Mouse (Mus musculus): ENCODE results near the gene Slc35c1. TPM values are rescaled to one million over a fixed set of nuclear protein-coding genes. Genes with fewer than 3 reads are reported as not detected.

The Slc35c1 gene
- polyA plus RNA-seq, 1 experiment from 2014 or later: 12.3 TPM

DNA sequence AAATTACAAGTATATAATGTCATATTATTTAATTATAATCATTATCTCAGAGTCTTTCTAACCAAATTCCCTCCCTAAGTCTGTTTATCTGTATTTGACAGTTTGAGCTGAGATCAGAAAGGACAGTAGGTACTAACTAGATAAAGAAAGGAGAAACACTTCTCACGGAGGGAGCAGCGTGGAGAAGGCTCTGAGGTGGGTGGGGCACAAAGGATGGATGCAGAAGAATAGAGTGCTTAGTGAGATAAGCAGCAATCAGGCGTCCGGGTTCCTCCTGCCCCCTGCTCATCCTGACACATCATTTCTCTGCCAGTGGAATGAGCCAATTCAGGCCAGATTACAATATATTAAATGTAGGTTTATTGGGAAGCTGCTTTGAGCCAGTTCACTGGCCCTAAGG, 16.0 kb downstream of the Slc35c1 start:
- H3K27me3 ChIP-seq: no peaks in the 10 kb centered on the region
- 52% methylated on average over 4 of the region's 4 CpGs for WGBS
- H3K9ac ChIP-seq: no peak overlapping the region
- no peak overlapping the region for H3K4me3 ChIP-seq
- no peak overlapping the region for H3K4me2 ChIP-seq
- H3K9me3 ChIP-seq: no peaks in the 10 kb centered on the region
- ATAC-seq (ENCODE audit: low read depth): no peak
- no peak overlapping the region for H3K27ac ChIP-seq (replicated peaks)
- peaks cover 3% of the 10 kb centered on the region; the same call in 1 of the 2 replicates for H3K4me1 ChIP-seq (replicated peaks)
- H3K36me3 ChIP-seq: no peaks in the 10 kb centered on the region

DNA sequence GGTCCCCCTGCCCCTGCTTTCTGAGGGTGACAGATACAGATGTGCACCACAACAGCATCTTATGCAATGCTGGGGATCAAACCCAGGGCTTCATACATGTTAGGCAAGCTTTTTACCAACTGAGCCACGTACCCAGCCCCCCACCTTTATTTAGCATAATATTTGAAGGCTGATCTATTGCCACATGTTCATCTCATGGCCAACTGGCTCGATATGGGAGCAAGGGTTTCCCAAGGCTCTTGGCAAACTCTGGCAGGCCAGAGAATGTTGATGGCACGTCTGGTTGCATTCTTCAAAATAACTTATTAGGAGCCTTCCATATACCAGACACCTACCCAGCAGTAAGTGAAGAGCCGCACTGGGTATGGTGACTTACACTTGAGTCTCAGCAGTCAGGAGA, 17.0 kb downstream of the Slc35c1 start:
- Histone ChIP-seq H3K27me3 (no peaks in the 10 kb centered on the region), H3K9ac (no peak overlapping the region), H3K36me3 (no peaks in the 10 kb centered on the region), H3K9me3 (no peaks in the 10 kb centered on the region), H3K27ac (replicated peaks) (no peak overlapping the region), H3K4me1 (replicated peaks) (peaks cover 3% of the 10 kb centered on the region; the same call in 1 of the 2 replicates), H3K4me3 (no peak overlapping the region), H3K4me2 (no peak overlapping the region)
- WGBS: 89% methylated on average over 4 of the region's 4 CpGs
- ATAC-seq (ENCODE audit: low read depth): no peak

DNA sequence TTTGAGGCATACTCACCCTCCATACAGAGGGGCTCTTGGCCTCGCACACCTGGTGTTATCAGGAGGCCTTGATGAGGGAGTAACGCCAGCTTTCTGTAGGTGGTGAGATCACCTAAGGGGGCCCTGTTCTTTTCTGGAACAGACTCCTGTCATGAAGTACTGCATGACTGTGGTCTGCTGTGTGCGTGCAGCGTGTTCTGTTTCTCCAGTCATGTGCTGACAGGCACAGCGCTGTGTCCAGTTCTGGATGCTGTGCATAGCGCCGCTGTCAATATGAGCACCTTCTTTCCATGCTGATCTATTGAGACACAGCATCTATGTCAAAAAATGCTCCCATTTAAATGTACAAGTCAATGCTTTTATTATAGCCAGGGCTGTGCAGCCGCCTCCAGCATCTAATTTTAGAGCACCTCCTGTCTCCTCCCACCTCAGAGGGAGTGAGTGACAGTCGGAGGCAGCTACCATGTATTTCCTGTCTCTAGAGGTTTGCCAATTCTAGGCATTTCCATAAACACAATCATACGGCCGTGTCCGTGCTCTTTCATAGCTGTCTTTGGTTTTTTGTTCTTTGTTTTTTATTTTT, 17.8 kb downstream of the Slc35c1 start:
- no peaks in the 10 kb centered on the region for H3K36me3 ChIP-seq
- no peak overlapping the region for H3K9ac ChIP-seq
- H3K27me3 ChIP-seq: no peaks in the 10 kb centered on the region
- no peaks in the 10 kb centered on the region for H3K9me3 ChIP-seq
- no peak overlapping the region for H3K4me2 ChIP-seq
- no peak overlapping the region for H3K4me3 ChIP-seq
- peaks cover 6% of the 10 kb centered on the region; the same call in 1 of the 2 replicates for H3K4me1 ChIP-seq (replicated peaks)
- ATAC-seq (ENCODE audit: low read depth): no peak
- H3K27ac ChIP-seq (replicated peaks): no peak overlapping the region
- 82% methylated on average over 12 of the region's 12 CpGs for WGBS

DNA sequence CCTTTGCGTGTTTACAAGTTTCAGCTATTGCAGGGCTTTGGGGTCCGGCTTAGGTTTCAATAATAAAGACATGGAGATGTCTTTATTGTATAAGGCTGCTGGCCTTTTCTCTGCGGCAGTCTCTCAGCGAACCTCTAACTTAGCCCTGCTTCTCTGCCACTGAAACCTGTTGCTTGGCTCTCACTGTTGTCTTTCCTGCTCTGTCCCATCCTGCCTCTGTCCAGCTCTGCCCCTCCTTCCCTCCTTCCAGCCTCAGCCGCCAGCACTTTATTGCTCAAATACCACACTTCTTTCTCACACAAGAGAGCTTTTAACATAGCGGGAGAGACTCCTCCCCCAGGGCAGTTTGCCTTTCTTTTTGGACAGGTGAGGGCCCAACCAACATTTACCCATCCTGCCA, 19.9 kb downstream of the Slc35c1 start:
- no peak for ATAC-seq (ENCODE audit: low read depth)
- peaks cover 6% of the 10 kb centered on the region; the same call in 1 of the 2 replicates for H3K4me1 ChIP-seq (replicated peaks)
- peaks cover under 1% of the 10 kb centered on the region; the same call in 1 of the 2 replicates for H3K27me3 ChIP-seq
- H3K4me3 ChIP-seq: no peak overlapping the region
- H3K4me2 ChIP-seq: no peak overlapping the region
- 52% methylated on average over 6 of the region's 6 CpGs for WGBS
- no peaks in the 10 kb centered on the region for H3K9me3 ChIP-seq
- no peaks in the 10 kb centered on the region for H3K36me3 ChIP-seq
- no peak overlapping the region for H3K27ac ChIP-seq (replicated peaks)
- no peak overlapping the region for H3K9ac ChIP-seq

DNA sequence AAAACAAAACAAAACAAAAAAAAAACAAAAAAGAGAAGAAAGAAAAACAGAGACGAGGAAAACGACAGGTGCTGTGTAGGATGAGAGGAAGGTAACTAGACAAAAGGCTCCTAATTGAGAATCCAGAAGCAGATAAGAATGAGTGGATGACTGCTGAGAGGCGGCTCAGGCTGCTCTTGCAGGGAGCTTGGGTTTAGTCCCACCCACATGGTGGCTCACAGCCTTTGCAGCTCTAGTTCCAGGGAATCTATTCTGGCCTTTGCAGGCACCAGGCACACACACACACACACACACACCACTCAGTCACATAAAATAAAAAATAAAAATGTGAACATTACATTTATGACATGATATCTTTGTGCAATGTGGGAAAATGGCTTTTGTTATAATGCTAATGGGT, 21.8 kb downstream of the Slc35c1 start:
- no peak for ATAC-seq (ENCODE audit: low read depth)
- WGBS: 69% methylated on average over 3 of the region's 3 CpGs
- H3K4me1 ChIP-seq (replicated peaks): peaks cover 16% of the 10 kb centered on the region
- no peak overlapping the region for H3K27ac ChIP-seq (replicated peaks)
- peaks cover 6% of the 10 kb centered on the region; the same call in 1 of the 2 replicates for H3K27me3 ChIP-seq
- no peak overlapping the region for H3K4me2 ChIP-seq
- no peaks in the 10 kb centered on the region for H3K36me3 ChIP-seq
- no peak overlapping the region for H3K4me3 ChIP-seq
- no peaks in the 10 kb centered on the region for H3K9me3 ChIP-seq
- H3K9ac ChIP-seq: no peak overlapping the region

DNA sequence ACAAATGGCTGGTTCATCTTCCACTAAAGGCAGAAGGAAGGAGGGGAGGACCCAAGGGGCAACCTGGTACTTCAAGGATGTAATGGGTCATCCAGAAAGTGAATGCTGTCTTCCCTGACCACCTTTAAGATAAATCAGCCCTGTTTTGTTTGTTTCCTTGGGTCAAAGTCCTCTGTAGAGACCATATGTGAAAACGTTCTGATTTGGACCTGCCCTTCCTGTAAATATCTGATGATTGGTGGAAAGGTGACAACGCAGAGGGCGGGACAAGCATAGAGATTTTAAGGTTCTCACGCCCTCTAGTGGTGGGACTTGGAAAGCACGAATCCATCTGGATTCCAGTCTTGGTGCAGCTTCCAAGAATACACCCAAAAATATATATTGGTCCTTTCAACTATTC, 22.5 kb downstream of the Slc35c1 start:
- Histone ChIP-seq H3K9ac (no peak overlapping the region), H3K4me3 (peak overlapping the region; percentile 11; the same call in 1 of the 2 replicates), H3K4me1 (replicated peaks) (peaks cover 22% of the 10 kb centered on the region), H3K4me2 (peak overlapping the region; percentile 47), H3K36me3 (no peaks in the 10 kb centered on the region), H3K27ac (replicated peaks) (no peak overlapping the region), H3K27me3 (peaks cover 6% of the 10 kb centered on the region; the same call in 1 of the 2 replicates), H3K9me3 (no peaks in the 10 kb centered on the region)
- under 1% methylated on average over 5 of the region's 5 CpGs for WGBS
- no peak for ATAC-seq (ENCODE audit: low read depth)

DNA sequence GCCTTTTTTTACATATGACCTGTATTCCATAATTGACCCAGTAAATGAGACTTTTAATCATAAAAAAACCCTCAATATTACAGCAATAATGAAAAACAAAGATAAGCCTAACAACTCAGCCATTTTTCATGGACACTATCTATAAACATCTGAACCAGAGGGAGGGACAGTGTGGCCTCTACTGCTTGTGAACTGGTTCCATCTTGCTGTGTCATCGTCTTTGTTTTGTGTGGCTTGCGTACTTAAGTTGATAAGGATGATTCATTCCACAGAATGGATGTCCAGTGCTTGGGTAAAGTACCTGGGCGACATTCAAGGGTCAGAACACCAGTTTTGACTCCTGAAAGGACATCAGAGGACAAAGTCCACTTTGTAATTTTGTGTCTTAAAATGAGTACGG, 23.0 kb downstream of the Slc35c1 start:
- Histone ChIP-seq H3K27ac (replicated peaks) (no peak overlapping the region), H3K4me3 (no peak overlapping the region), H3K4me1 (replicated peaks) (peaks cover 24% of the 10 kb centered on the region), H3K27me3 (peaks cover 6% of the 10 kb centered on the region; the same call in 1 of the 2 replicates), H3K4me2 (peak overlapping the region; percentile 47), H3K9me3 (no peaks in the 10 kb centered on the region), H3K36me3 (no peaks in the 10 kb centered on the region), H3K9ac (no peak overlapping the region)
- WGBS: 81% methylated on average over 4 of the region's 4 CpGs
- ATAC-seq (ENCODE audit: low read depth): no peak

DNA sequence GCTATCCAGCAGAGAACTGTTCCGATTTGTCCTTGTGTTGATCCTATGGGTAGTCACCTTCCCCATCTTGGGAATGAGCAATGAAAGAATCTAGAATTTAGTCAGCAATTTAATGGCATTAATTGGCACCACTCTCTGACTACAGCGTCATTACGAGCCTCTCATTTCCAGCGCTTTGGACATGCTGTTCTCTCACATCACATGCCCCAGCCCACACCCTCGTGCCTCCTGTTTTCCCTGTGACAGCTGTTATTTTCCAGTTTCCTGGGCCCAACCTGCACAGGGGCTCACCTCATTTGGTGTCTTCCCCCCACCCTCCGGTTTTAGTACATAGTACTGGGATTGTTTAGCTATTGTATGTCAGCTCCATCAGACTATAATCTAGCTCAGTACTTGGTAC, 25.3 kb downstream of the Slc35c1 start:
- H3K4me1 ChIP-seq (replicated peaks): peaks cover 47% of the 10 kb centered on the region
- H3K4me3 ChIP-seq: peak overlapping the region; percentile 73; the same call in 1 of the 2 replicates
- no peak for ATAC-seq (ENCODE audit: low read depth)
- peak overlapping the region; percentile 65 for H3K9ac ChIP-seq
- H3K9me3 ChIP-seq: no peaks in the 10 kb centered on the region
- 50% methylated on average over 6 of the region's 6 CpGs for WGBS
- H3K27ac ChIP-seq (replicated peaks): no peak overlapping the region
- no peaks in the 10 kb centered on the region for H3K36me3 ChIP-seq
- peaks cover 6% of the 10 kb centered on the region; the same call in 1 of the 2 replicates for H3K27me3 ChIP-seq
- peak overlapping the region; percentile 73 for H3K4me2 ChIP-seq

DNA sequence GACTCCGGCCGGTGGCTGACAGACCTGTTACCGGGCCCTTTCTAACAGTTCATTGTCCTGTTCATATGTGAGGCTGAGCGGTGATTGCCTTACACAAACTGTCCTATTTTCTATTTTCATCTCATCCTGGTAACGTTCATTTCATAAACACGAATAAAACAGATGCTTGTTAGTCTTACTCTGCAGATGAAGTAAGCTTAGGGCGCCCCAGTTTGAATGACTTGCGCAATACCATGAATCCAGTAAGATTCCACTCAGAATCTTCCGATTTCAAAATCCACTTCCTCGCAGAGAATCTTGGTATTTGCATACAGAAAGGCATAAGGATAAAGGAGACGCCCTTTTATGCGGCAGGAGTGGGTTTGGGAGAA, 26.0 kb downstream of the Slc35c1 start:
- no peaks in the 10 kb centered on the region for H3K36me3 ChIP-seq
- no peaks in the 10 kb centered on the region for H3K9me3 ChIP-seq
- no peak for ATAC-seq (ENCODE audit: low read depth)
- H3K27me3 ChIP-seq: peaks cover 6% of the 10 kb centered on the region; the same call in 1 of the 2 replicates
- peak overlapping the region; percentile 67 for H3K27ac ChIP-seq (replicated peaks)
- peaks cover 53% of the 10 kb centered on the region for H3K4me1 ChIP-seq (replicated peaks)
- peak overlapping the region; percentile 73 for H3K4me3 ChIP-seq
- WGBS: 7% methylated on average over 12 of the region's 12 CpGs
- H3K4me2 ChIP-seq: peak overlapping the region; percentile 73
- peak overlapping the region; percentile 65 for H3K9ac ChIP-seq

DNA sequence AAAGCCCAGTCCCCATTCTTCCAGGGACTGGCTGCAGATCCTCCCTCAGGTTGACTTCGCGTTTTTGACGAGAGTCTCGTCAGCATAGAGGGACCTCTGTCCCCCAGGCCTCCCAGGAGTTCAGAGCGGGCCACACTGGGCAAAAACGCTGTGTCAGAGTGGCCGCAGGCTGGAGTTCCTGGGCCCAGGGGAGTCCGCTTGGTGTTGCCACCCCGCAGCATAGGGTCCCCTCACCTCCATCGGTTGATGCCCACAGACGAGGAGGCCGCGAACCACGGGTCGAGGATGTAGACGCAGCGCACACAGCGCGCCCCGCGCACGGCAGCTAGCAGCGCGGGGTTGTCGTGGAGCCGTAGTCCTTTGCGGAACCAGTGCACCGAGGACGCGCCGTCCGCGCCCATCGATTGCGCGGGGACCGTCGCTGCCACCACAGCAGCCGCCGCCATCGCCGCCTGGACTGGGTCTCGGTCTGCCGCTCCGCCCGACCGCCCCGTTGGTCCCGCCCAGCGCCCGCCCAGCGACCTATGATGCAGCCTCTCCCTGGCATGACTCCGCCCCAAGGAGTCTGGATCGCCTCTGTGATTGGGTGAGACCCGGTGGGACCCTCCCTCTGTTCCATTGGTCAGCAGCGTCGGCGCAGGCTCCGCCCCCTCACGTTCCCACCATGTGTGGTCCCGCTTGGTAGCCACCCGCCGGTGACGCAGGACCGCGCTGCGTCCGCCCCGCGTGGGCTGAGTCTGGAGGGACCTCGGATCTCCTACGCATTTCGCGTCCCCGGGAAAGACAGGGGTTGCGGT, 26.6 kb downstream of the Slc35c1 start, which contains the start of gene Cry2:
Gene Cry2 (minus strand): TSS at position 466 of the 797 bp plus-strand sequence.
- Histone ChIP-seq H3K36me3 (no peaks in the 10 kb centered on the region), H3K4me3 (peak within 1 kb of the TSS; percentile 73), H3K4me1 (replicated peaks) (peaks cover 59% of the 10 kb centered on the region), H3K9ac (peak within 1 kb of the TSS; percentile 82), H3K9me3 (no peaks in the 10 kb centered on the region), H3K27me3 (peaks cover 6% of the 10 kb centered on the region; the same call in 1 of the 2 replicates), H3K27ac (replicated peaks) (peak within 1 kb of the TSS; percentile 88), H3K4me2 (peak within 1 kb of the TSS; percentile 73)
- ATAC-seq (ENCODE audit: low read depth): peak; percentile 97
- WGBS: under 1% methylated on average over 76 of the region's 76 CpGs

DNA sequence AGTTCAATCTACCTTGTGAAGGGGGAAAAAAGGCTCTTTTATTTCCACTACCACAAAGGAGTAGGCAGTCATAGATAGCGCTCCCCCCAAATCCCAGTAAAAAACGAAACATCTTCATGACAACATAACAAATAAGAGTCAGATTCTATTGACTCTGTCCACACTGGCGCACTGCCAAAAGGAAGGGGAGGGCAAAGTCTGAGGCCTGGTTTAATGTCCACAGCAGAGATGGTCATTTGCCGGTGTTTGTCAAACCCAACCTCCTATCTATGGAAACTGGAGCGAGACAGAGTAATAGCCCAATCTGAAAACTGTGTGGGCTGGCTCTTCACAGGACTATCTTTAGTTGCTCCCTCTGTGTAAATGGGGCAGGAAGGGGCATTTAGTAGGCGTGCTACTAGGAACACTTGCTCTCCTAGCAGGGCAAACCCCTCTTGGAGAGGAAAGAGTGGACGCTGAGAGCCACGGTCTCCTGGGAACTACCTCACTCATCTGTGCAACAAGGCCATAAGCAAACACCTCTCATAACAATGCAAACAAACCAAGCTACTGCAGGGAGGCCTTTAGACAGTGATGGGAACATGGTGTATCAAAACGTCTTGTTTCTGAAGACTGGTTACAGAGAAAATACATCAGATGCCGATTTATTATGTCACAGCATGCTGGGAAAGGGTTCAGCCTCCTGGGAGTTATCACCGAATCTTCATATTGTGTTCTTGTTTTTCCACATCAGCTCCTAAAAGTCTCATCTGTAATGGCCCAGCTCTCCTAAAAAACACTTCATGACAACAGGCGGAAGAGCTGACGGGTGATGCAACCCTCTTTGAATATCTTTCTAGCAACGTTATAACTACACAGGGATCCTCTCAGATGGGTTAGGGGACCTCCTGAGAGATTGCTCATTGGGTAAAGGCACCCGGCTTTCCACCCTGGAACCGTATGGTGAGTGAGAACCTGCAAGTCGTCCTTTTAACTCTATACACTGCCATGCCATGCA, 27.7 kb downstream of the Slc35c1 start:
- H3K27ac ChIP-seq (replicated peaks): peak overlapping the region; percentile 88
- H3K9ac ChIP-seq: peak overlapping the region; percentile 82

More for the DNA sequence above, 27.7 kb downstream of the Slc35c1 start:
- Histone ChIP-seq H3K4me1 (replicated peaks) (peaks cover 67% of the 10 kb centered on the region), H3K4me2 (peak overlapping the region; percentile 73), H3K4me3 (peak overlapping the region; percentile 73), H3K9me3 (no peaks in the 10 kb centered on the region), H3K27me3 (peaks cover 6% of the 10 kb centered on the region; the same call in 1 of the 2 replicates), H3K36me3 (no peaks in the 10 kb centered on the region)
- 34% methylated on average over 17 of the region's 17 CpGs for WGBS
- no peak for ATAC-seq (ENCODE audit: low read depth)

All from neural tube, embryonic 13.5 days (tissue).